Mouse (Mus musculus): Measurements from ENCODE around the gene Polr3b.

The Polr3b gene

DNA sequence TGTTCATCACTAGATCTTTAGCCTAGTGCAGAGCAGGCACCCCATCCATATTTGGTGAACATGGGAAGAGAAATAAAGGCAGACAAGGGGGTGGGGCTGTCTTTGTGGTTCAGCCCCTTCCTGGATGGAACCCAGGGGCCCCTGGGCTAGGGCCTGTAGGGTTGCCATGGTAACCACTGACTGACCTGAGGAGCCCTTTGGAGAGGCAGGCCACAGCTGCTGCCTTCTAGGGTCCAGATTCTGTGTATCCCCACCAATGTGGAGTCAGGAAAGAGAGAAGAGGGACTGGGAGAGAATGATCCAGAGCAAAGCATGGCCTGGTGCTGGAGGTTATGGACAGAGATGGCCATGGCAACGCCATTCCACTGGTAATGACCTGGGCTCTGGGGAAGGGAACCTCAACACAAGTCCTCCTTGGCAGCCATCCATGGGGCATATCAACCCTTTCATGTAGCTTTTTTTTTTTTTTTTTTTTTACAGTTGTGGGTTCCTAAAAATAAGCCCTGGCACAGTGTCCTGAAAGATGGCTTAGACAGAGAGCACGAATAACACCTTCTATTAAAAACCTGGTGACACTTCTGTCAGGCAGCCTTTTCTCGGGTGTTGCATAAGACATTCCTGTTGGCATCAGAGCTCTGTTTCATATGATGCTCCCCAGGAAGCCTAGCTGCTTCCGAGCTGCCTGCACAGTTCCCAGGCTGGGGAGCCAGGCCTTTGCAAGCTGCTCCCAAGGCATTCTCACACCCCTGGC is 150.5 kb downstream of the Polr3b start:
- DNase-seq = no peak

- no peak for DNase-seq
These were observed 151.8 kb downstream of the Polr3b start for GRCm38 (mm10) chr10:84773889-84774288.

DNA sequence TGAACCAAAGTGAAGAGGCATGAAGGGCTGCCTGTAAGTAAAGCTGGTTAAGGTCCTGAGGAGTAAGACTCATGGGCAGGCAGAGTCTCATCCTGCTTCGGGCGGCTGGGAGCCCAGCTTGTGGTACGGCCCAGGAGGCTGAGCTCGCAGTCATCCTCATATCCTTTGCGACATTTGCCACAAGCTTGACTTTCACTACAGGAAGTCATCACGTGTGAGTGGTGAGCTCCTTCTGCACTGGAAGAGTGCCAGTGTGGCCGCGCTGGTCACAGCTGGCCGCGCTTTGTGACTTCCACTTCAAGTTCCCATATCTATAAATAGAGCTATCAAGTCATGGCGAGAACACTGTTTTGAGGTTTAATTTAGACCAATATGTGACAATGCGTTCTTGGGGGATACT is 152.5 kb downstream of the Polr3b start:
- peak; percentile 83 to 84 for DNase-seq

Measured in B cell, adult 2 months (primary cell).